Mouse (Mus musculus): Measurements from ENCODE around the gene Cd4. TPM values are rescaled to one million over a fixed set of nuclear protein-coding genes. Genes with fewer than 3 reads are reported as not detected.

Gene Cd4
- total and polyA plus RNA-seq, 2 experiments from 2014 or later, result 0.05 to 0.13 TPM

- peaks cover 20% of the 10 kb centered on the region for H3K4me1 ChIP-seq (ENCODE audit: insufficient read depth, low read length)
- WGBS, result 34% methylated on average over 9 of the region's 13 CpGs
- no peaks in the 10 kb centered on the region for H3K27me3 ChIP-seq (ENCODE audit: insufficient read depth, low read length)
- no peak within 1 kb of the TSS for H3K4me2 ChIP-seq (ENCODE audit: low read depth, low read length)
- H3K9ac ChIP-seq (replicated peaks; ENCODE audit: low read length), result no peak within 1 kb of the TSS
- ATAC-seq (no peak), DNase-seq (ENCODE audit: low spot score) (no peak)
- peaks cover 13% of the 10 kb centered on the region for H3K36me3 ChIP-seq (ENCODE audit: insufficient read depth, low read length)
- H3K4me3 ChIP-seq (ENCODE audit: low read length), result no peak within 1 kb of the TSS
- no peak within 1 kb of the TSS for H3K27ac ChIP-seq
- TF ChIP-seq CTCF (IDR thresholded peaks at IDR 0.05; ENCODE audit: low read depth), result no peak
- H3K9me3 ChIP-seq (ENCODE audit: low read length), result no peaks in the 10 kb centered on the region
Measured at GRCm38 (mm10) chr6:124911533-124912218, 23.7 kb upstream of the Cd4 start, which contains the start of gene Lag3. Gene Lag3, minus strand, starts transcription at chr6:124911705.

GRCm38 (mm10) chr6:124910032-124910431 is 22.0 kb upstream of the Cd4 start:
- Histone ChIP-seq H3K4me3 (ENCODE audit: low read length) (peak overlapping the region; percentile 6; the same call in 1 of the 2 replicates), H3K27ac (no peak overlapping the region), H3K4me2 (ENCODE audit: low read depth, low read length) (peak overlapping the region; percentile 37; the same call in 1 of the 2 replicates), H3K9me3 (ENCODE audit: low read length) (no peaks in the 10 kb centered on the region), H3K9ac (replicated peaks; ENCODE audit: low read length) (peak overlapping the region; percentile 28; the same call in 1 of the 2 replicates), H3K36me3 (ENCODE audit: insufficient read depth, low read length) (peaks cover 13% of the 10 kb centered on the region), H3K27me3 (ENCODE audit: insufficient read depth, low read length) (no peaks in the 10 kb centered on the region), H3K4me1 (ENCODE audit: insufficient read depth, low read length) (peaks cover 13% of the 10 kb centered on the region)
- 6% methylated on average over 32 of the region's 32 CpGs for WGBS
- peak; percentile 32 for DNase-seq (ENCODE audit: low spot score)
- ATAC-seq, result no peak
- no peak for TF ChIP-seq CTCF (IDR thresholded peaks at IDR 0.05; ENCODE audit: low read depth)

- Histone ChIP-seq H3K4me2 (ENCODE audit: low read depth, low read length) (no peak overlapping the region), H3K9ac (replicated peaks; ENCODE audit: low read length) (no peak overlapping the region), H3K27me3 (ENCODE audit: insufficient read depth, low read length) (no peaks in the 10 kb centered on the region), H3K4me3 (ENCODE audit: low read length) (no peak overlapping the region), H3K9me3 (ENCODE audit: low read length) (no peaks in the 10 kb centered on the region), H3K27ac (no peak overlapping the region), H3K36me3 (ENCODE audit: insufficient read depth, low read length) (no peaks in the 10 kb centered on the region), H3K4me1 (ENCODE audit: insufficient read depth, low read length) (peaks cover 16% of the 10 kb centered on the region)
- ATAC-seq (no peak), DNase-seq (ENCODE audit: low spot score) (no peak)
- 73% methylated on average over 1 of the region's 1 CpGs for WGBS
- no peak for TF ChIP-seq CTCF (IDR thresholded peaks at IDR 0.05; ENCODE audit: low read depth)
Measured at GRCm38 (mm10) chr6:124907767-124908166, 19.7 kb upstream of the Cd4 start.

- no peaks in the 10 kb centered on the region for H3K36me3 ChIP-seq (ENCODE audit: insufficient read depth, low read length)
- peak overlapping the region; percentile 40; the same call in 1 of the 2 replicates for H3K4me3 ChIP-seq (ENCODE audit: low read length)
- H3K4me2 ChIP-seq (ENCODE audit: low read depth, low read length), result peak overlapping the region; percentile 79
- H3K9me3 ChIP-seq (ENCODE audit: low read length), result no peaks in the 10 kb centered on the region
- H3K27ac ChIP-seq, result peak overlapping the region; percentile 99
- no peak for DNase-seq (ENCODE audit: low spot score)
- H3K4me1 ChIP-seq (ENCODE audit: insufficient read depth, low read length), result peaks cover 16% of the 10 kb centered on the region
- TF ChIP-seq CTCF (IDR thresholded peaks at IDR 0.05; ENCODE audit: low read depth), result no peak
- WGBS, result 31% methylated on average over 14 of the region's 16 CpGs
- H3K27me3 ChIP-seq (ENCODE audit: insufficient read depth, low read length), result no peaks in the 10 kb centered on the region
- peak overlapping the region; percentile 62 for H3K9ac ChIP-seq (replicated peaks; ENCODE audit: low read length)
- ATAC-seq, result no peak
Measured at GRCm38 (mm10) chr6:124904991-124905860, 17.2 kb upstream of the Cd4 start.

GRCm38 (mm10) chr6:124904161-124904981 is 16.4 kb upstream of the Cd4 start:
- ATAC-seq (peak; percentile 73), DNase-seq (ENCODE audit: low spot score) (peak; percentile 90)
- peak overlapping the region; percentile 40 for H3K4me3 ChIP-seq (ENCODE audit: low read length)
- H3K9ac ChIP-seq (replicated peaks; ENCODE audit: low read length), result peak overlapping the region; percentile 62
- H3K4me2 ChIP-seq (ENCODE audit: low read depth, low read length), result peak overlapping the region; percentile 79
- no peaks in the 10 kb centered on the region for H3K36me3 ChIP-seq (ENCODE audit: insufficient read depth, low read length)
- no peaks in the 10 kb centered on the region for H3K9me3 ChIP-seq (ENCODE audit: low read length)
- 6% methylated on average over 23 of the region's 24 CpGs for WGBS
- no peaks in the 10 kb centered on the region for H3K27me3 ChIP-seq (ENCODE audit: insufficient read depth, low read length)
- H3K27ac ChIP-seq, result peak overlapping the region; percentile 99
- H3K4me1 ChIP-seq (ENCODE audit: insufficient read depth, low read length), result peaks cover 11% of the 10 kb centered on the region; the same call in 1 of the 2 replicates
- TF ChIP-seq CTCF (IDR thresholded peaks at IDR 0.05; ENCODE audit: low read depth), result peak; percentile 74

DNA sequence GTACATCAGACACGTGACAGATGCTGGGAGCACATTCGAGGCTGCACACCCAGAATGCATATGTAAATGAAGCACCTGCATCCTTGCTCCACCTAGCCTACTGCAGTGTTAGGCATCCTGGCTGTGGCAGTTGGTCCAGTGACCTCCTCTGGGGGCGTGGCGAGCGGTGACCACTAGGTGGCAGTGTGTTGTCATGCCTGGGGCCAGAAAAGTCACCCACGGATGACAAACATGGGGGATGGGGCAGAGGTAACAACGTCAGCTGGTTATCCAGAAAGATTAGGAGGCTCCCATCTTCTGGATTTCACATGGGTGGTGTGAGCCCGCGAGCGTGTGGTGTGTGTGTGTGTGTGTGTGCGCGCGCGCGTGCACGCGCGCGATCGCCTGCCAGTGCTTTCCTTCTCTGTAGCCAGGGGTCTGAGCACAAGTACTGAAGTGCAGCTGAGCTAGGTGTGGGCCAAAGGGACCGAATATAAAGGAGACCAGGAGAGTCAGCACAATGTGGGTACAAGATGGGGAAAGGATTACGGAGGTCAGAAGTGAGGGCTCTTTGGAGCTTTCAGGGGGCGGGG is 15.6 kb upstream of the Cd4 start:
- peak overlapping the region; percentile 79 for H3K4me2 ChIP-seq (ENCODE audit: low read depth, low read length)
- no peaks in the 10 kb centered on the region for H3K36me3 ChIP-seq (ENCODE audit: insufficient read depth, low read length)
- no peaks in the 10 kb centered on the region for H3K27me3 ChIP-seq (ENCODE audit: insufficient read depth, low read length)
- peak overlapping the region; percentile 40 for H3K4me3 ChIP-seq (ENCODE audit: low read length)
- no peaks in the 10 kb centered on the region for H3K9me3 ChIP-seq (ENCODE audit: low read length)
- whole genome bisulfite sequencing, result under 1% methylated on average over 23 of the region's 23 CpGs
- DNase-seq (ENCODE audit: low spot score) (peak; percentile 96), ATAC-seq (peak; percentile 93)
- H3K4me1 ChIP-seq (ENCODE audit: insufficient read depth, low read length), result peaks cover 11% of the 10 kb centered on the region; the same call in 1 of the 2 replicates
- H3K9ac ChIP-seq (replicated peaks; ENCODE audit: low read length), result peak overlapping the region; percentile 62
- H3K27ac ChIP-seq, result peak overlapping the region; percentile 99
- peak; percentile 99 for TF ChIP-seq CTCF (IDR thresholded peaks at IDR 0.05; ENCODE audit: low read depth)
